Mouse (Mus musculus) CH12F3 (cell line): Measurements from ENCODE around the gene Slc25a51.

Source experiments
- in situ Hi-C: fragments of 300-500 bp; cut with MboI; formaldehyde crosslinking; loops from 2 replicates; pipeline ENCODE4 v1.14.3; 2020; ENCODE audit warnings: low sequenced_read_pairs

Slc25a51 gene

DNA sequence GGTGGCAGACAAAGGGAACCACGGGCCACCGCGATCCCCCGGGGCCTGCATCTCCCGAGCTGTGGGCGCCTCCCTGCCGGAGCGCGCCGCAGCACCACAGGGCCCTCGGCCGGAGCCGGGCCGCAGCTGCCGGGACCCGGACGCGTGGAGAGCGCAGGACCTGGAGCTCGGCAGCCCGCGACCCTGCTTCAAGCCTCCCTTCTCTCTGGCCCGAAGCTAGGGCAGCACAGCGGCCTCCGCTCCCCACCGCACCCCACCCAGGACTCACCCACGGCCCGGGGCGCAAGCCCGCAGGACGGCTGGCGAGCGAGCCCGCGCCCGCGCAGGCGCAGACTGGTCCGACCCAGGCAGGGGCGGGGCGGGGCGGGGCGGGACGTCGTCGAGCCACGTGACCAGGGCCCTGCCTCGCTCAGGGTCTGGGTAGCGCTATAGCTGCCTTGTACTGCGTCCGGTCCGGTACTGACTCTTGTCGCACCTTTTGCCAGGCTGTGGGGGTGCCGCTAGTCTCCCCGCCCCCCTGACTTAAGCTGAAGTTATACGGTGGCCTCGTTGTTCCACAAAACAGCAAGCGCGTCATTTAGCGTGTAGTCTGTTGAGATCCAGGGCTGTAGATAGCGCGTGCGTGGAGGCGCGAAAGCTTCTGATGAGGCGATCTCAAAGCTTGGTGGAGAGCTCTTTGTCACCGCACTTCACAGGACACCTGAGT, at the start of gene Slc25a51:
Gene Slc25a51, minus strand, starts transcription at position 340 of the 706 bp plus-strand sequence.
- in situ Hi-C loops, result no loop called here

DNA sequence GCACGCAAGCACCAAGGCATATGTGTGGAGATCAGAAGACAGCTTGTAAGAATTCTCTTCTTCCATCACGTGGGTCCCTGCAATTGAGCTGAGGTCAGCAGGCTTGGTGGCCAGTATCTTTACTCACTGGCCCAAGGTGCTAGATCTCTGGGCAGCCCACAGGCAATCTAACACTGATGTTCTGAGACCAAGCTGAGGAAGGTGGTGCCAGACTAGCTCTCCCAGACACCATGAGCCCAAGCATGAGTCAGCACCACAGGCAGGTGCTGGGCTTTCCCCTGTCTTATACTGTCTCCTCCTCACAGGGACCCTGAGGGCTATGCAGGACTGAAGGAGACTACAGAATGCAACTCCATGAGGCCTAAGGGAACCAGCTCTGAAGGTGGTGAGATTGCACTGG, 49.0 kb upstream of the Slc25a51 start:
- in situ Hi-C loops, result no loop called here

DNA sequence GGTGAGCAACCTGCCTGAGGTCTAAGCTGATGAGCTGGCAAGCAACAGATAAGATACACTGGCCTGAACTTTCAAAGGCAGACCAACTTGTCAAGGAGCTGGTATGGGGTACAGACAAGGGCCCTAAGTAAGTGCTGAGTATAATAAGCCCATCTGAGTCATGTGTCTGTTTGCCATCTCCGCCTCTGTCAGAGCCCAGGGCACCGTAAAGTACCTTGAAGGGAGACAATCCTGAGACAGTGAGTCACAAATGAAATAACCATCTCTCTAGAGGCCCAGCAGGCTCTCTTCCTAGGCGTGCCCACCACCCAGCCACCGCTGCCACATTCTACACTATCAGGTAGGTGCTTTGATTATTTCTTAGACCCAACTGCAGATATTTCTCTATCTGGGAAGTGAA, 46.4 kb upstream of the Slc25a51 start:
- in situ Hi-C loops, result no loop called here

DNA sequence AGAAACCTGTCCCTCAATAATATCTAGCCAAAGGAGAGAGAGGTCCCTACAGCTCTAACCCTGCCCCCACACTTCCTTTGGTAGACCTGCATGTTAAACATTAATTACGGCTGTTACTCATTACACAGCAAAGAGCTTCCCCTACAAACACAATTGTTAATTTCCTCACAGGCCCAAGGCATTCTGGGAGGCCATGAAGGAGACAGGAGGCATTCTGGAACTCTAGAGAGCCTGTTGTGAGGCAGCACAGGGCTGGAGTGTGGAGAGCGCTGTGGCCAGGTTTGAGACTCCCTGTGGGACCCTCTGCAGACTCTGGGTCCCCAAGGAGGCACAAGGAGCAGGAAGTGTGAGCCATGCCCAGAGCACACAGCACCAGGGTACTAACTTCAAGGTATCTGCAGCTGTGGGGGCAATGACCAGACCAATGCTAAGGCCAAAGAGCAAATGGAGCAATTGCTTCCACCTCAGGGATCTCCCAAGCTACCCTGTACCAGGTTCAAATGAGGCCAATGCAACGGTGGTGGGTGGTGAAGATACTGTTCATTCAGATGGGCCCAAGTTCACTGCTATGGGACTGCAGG, 44.8 kb upstream of the Slc25a51 start:
- in situ Hi-C loops, result no loop called here

DNA sequence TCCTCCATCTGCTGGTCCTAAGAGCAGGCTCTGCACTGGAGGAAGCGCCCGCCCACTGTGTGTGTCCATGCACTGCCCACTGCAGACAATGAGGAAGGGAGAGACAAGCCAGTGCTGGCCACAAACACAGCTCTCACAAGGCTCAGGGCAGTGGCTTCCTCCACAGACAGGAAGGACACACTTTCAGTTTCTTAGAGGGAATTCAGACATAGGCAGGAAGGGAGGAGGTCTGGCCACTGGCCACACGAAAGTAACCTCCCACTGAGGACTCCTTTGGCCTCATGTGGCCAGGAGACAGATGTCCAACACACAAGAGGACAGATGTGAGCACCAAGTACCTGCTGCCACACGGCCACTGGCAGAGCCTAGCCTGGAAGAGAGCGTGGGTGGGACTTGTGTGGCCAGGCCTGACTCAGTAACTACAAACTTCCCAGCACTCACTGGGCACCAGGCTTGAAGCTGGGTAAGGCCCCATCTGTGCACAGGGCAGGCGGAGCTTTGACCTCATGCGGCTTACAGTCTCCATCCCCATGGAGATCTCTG, 44.1 kb upstream of the Slc25a51 start:
- in situ Hi-C loops, result no loop called here

DNA sequence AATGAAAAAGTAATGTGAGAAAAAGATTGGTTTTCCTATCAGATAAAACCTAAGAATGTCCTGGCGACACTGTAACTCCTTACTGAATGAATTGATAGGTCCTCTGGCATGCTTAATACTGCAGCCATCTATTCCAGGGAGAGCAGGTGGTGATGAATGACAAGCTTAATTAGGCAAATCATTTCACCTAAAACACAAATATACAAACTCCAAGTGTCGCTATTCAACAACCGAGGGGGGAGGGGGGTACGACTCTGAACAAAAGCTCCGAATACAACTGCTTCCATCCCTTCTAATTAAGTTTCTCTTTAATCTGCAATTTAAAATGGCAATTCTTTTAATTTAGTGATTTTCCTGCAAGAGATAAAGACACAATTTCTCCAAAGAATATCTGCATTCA, 40.4 kb upstream of the Slc25a51 start:
- in situ Hi-C loops, result no loop called here

DNA sequence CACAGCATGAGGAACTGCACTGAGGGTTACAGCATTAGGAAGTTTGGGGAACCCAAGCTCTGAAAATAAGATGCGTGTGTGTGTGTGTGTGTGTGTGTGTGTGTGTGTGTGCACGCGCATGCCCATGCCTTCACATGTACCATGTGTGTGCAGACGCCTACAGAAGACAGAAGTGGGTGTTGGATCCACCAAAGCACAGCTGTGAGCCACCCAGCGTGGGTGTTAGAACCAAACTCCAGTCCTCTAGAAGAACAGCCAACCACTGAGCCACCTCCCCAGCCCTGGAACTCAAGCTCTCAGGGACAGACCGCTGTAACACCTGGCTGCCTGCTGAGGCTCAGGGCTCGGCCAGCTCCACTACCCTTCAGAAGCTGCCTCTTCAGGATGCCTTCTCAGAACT, 39.9 kb upstream of the Slc25a51 start:
- in situ Hi-C loops, result no loop called here

DNA sequence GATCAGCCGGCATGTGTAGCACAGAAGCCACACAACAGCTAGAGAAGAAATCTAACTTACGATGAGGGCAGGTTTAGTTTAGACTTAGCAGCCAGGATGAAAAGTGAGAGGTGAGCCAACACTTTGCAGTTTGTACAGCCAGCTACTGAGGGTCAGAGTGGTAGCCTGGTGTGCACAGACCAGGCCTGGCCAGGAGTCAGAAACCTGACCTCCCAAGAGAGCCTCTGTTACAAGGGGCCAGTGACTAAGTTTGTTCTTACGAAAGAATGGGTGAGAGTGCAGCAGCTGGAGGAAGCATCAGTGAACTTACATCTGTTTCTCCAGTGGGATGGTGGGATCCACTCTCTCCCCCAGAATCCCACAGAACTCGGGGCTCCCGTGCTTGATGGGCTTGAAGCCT, 38.6 kb upstream of the Slc25a51 start:
- in situ Hi-C loops, result no loop called here

DNA sequence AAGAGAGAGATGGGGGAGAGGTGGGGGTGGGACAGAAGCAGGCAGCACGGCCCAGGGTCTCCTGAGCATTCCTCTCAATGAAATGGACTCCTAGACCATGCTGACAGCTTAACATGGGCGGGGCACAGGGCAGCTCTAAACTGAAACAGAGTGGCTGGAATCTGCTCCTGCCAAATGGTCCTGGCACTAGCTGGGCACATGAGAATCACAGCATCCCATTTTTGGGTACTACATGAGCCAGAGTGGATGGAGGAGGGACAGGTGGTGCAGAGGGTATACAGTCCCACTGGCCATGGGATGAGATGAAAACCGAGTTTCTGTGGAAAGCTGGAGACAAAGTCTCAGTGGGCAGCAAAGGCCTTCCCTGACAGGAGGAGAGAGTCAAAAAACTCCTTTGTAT, 36.7 kb upstream of the Slc25a51 start:
- in situ Hi-C loops, result no loop called here

DNA sequence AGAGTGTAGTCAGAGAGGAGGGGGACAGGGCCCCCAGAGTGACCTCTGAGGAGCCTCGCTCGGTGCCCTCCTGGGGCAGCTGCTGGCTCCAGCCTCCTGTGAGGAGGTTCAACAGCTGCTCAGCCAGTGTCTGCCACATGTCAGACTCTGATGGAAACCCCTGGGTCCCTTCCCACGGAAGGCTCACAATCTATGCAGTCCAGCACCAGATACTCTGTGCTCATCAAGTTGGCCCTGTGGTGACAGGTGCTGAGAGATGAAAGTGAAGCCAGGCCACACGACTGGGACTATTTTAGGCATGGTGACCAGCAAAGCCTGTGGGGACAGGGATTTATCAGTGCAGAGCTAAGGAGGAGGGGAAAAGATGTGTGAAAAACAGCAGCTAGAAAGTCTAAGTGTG, 36.2 kb upstream of the Slc25a51 start:
- in situ Hi-C loops, result no loop called here

DNA sequence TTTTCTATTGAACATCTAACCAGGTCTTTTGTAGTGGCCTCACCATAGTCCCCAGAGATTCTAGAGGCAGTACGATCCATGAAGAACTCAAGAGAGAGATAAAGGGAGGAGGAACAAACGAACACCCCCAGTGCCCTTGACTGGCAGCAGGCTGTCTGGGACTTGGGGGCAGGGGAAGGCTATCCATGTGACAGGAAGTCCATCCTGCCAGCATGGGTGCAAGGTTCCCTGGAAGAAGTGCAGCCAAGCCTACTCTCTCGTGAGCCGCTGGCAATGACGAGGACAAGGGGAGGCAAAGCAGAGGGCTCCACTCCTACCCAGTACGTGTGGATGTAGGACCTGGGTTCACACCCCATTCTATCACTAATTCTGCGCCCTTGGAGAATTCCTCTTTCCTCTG, 35.1 kb upstream of the Slc25a51 start:
- in situ Hi-C loops, result no loop called here

DNA sequence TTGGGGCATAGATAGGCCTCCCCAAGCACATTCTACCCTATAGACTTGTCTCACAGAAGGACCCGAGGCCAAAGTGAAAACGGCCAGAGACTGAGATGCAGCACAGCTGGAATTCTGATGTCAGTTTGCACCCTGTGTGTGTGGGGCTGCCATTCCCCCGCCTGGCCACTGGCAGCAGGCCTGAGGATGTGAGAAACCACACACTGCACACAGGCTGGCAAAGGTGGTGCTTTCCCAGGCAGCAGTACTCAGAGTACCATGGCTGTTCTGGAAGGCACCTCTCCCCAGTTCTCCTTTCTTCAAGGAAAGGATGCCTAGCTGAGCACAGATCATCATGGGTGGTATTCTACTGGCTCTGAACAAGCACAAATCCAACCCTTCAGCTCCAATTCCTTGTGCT, 33.7 kb upstream of the Slc25a51 start:
- in situ Hi-C loops, result no loop called here

DNA sequence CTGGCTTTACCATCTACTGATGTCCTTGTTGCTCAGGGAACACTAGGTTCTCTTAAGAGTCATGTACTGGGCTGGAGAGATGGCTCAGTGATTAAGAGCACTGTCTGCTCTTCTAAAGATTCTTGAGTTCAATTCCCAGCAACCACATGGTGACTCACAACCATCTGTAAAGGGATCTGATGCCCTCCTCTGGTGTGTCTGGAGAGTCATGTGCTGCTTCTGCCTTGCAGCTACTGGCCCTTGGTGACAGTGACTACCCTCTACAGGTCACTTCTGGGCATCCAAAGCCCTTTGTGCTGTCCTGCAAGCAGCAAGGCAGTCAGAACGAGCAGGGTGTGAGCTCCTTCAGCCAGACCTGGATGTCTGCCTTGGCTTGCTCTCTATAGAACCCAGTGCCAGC, 33.2 kb upstream of the Slc25a51 start:
- in situ Hi-C loops, result no loop called here

DNA sequence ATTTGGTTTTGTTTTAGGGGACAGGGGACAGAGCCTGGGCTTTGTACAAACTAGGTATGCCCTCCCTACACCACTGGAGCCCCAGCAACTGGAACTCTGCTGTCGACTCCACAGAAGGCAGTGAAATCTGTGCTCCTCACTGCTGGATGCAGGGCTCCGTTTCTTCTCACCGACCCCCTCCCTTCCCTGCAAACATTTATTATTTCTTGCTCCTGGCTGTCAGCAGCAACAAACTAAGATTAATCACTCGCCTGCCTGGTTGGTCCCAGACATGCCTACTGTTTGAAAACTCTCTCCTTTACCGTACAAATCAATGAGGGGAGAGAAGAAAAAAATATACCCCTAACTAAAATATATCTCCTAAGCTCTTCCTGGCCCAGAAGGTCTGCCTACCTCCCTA, 30.7 kb upstream of the Slc25a51 start:
- in situ Hi-C loops, result no loop called here

DNA sequence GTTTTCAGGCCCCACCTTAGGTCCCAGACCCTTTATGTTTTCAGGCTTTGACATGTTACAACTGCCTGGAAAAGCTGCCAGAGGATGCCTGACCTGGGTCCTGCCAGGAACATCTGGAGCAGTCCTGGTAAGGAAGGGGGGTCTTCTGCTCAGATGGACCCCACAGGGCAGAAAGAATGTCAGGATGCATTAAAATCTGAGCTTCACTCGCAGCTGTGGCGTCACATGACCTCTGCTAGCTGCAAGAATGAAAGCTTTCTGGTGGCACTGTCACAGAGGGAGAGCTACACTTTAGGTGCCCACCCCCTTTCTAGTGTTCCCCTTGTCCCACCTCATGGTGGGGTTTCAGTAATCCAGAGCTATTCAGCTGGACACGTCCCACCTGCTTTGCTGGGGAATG, 28.4 kb upstream of the Slc25a51 start:
- in situ Hi-C loops, result no loop called here

DNA sequence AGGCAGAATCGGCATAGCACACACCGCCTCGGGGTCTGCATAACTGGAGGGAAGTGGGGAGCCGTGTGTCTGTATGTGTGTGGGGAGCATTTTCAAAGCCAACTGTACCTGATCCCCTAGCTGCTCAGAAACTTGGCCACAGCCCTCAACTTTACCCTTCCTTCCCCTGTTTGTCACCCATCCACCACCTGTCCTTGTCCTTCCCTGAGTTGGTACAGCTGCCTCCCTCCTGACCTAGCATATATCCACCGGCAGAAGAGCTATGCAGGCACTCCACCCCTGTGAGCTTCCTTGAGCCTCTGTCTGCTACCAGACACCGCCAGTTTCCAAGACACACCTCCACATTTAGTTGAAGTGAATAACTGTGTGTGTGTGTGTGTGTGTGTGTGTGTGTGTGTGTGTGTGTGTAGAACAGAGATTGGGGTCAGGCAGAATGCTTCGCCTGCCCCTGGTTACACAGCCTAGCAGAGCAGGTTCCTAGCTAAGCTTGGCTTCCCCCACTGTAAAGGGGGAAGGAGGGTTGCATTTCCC, 27.9 kb upstream of the Slc25a51 start:
- in situ Hi-C loops, result no loop called here

DNA sequence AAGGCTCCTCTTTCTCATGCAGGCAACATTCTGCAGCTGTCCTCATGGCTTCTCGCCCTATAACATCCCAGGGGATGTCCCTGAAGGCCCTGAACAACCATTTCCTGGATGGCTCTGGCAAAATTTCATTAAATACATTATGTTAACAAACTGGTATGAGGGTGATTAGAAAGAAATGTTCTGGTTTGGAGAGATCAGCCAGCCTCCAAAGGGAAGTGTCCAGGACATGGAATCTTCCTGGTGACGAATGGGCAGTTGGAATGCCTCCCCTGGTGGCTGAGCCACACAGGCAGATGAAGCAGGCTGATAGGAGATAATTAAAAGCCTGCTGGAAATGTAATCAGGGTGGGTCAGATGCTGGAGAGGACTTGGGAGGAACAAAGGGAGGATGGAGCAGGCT, 27.3 kb upstream of the Slc25a51 start:
- in situ Hi-C loops, result no loop called here

DNA sequence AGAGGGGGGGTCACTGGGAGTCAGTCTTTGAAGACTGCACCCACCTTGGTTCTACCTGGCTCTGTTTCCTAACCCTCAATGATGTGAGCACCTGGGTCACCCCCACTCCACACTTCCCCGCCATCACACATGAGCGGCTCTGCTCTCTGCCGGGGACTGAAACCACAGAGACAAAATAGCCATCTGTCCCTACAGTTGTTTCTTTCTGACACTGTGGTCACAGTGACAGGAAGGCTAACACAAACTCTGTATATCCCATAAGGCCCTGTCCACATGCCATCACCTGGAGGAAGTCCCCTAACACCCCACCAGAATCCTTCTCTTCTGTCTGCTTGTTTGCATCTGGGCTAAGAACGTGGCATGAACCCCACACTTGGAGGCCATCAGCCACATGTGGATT, 26.1 kb upstream of the Slc25a51 start:
- in situ Hi-C loops, result no loop called here

DNA sequence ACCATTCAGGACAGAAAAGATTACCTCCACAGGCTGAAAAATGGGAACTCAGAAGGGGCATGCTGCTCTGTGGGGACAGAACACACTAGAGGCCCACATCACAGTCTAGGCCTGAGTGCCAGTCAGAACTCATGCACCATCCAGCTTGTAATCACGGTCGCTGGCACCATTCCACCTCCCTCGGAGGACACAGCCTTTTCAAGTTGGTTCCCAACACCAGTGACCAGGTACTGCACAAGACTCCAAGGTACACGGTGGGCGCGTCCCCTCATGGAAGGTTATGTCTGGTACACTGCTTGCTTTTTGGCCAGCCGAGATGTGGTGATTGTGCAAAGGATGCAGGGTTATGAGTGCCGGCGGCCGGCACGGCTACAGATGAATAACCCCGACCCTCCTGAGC, 25.5 kb upstream of the Slc25a51 start:
- in situ Hi-C loops, result no loop called here

DNA sequence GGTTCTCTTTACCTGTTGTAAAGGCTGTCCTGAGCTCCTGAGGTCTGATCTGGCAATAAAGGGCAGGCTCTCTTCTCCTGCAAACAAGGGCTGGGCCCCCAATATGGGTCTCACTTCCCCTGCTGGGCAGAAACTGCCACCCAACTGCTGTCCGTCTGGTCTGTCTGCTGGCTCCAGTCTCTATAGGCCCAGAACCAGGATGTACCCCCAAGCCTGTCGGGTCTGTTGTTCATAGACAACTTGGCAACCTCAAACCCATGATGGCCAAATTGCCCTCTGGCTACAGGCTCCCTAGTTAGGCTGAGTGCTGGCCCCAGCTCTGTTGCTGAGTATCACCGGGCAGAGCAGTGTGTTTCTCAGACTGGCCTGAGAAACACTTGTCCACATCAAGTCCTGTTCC, 23.2 kb upstream of the Slc25a51 start:
- in situ Hi-C loops, result no loop called here

DNA sequence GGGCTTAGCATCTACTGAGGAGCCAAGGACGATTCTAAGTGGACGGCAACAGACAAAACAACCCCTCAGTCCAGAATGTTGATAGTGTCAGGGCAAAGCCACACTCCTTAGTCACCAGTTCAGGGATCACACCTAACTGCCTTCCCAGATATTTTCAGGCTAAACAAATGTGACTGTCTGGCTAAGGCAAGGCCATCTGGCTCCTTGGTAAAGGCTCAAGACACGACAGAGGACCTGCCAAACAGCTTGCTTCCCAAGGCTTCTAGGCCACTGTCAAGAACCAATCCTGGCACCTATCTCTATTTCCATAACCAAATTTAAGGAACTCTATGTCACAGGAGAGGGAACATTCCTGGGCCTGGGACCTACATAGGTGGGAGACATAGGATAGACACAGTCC, 22.8 kb upstream of the Slc25a51 start:
- in situ Hi-C loops, result no loop called here

DNA sequence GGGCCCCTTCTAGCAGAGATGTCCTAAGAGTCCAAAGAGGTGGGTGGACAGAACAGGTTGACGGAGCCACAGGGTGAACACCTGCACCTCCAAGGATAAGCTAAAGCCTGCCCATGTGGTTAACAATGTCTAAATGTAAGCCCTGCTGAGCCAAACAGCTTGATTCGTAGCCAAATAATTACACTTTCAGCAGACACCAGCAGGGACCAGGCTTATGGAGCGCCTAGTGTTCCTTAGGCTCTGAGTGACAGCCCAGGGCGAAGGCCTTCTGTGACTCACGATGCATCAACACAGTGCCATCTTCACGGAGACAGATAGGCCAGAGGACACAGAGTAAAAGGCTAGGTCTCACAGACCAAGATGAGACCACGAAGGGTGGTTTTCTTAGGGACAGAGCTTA, 20.9 kb upstream of the Slc25a51 start:
- in situ Hi-C loops, result no loop called here
